In the genomic region with DNA sequence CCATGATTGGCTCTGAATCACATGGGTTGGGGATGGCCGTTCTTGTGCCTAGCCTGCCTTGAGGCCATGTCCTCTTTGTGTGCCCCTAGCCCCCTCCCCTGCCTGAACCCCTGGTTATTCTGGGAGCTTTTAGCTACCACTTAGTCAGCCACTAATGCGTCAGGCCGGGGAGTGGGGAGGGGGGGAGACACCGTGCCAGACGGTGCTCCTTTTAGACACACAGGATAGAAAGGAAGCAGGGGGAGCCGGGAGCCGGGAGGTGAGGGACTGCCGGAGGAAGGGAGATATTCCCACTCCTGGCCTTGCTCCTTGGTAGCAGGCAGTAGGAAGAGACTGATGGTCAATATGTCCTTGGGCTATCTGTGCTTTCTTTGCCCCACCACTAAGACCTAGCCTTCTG, we compare ENCODE assay signal across 14 mouse cellular contexts. TPM values are rescaled to one million over a fixed set of nuclear protein-coding genes. Genes with fewer than 3 reads are reported as not detected.
DNase-seq lines count a peak whose midpoint lies in the region; ATAC-seq and TF ChIP-seq lines count a peak whose summit lies in the region.
"Had no signal": no experiment of that assay in that cellular context is flagged by ENCODE, and none has a peak within 500 bp of the region (broad histone marks: within the 10 kb centered on the region; RNA-seq: fewer than 3 reads in every experiment).

No protein-coding gene starts in this region.

- WGBS in forebrain, embryonic 10.5 days: 60% methylated on average over 8 of the region's 8 CpGs
- 49% methylated on average over 8 of the region's 8 CpGs for WGBS in forebrain, embryonic 11.5 days
- 32% methylated on average over 8 of the region's 8 CpGs for WGBS in hindbrain, postnatal 0 days
- WGBS in hindbrain, embryonic 14.5 days: 45% methylated on average over 8 of the region's 8 CpGs

- H3K27me3 ChIP-seq in forebrain, embryonic 10.5 days (ENCODE audit: poor library complexity, severe bottlenecking): peaks cover 75% of the 10 kb centered on the region
- H3K27me3 ChIP-seq in forebrain, embryonic 11.5 days (ENCODE audit: control insufficient read depth, insufficient read depth, low read length): no peaks in the 10 kb centered on the region
- no peaks in the 10 kb centered on the region for H3K27me3 ChIP-seq in hindbrain, postnatal 0 days (ENCODE audit: insufficient read depth, low read length)
- H3K27me3 ChIP-seq in hindbrain, embryonic 14.5 days (ENCODE audit: control insufficient read depth, insufficient read depth, low read length): no peaks in the 10 kb centered on the region
- H3K27me3 ChIP-seq in testis, adult 2 months (ENCODE audit: control insufficient read depth, insufficient read depth, low read length): no peaks in the 10 kb centered on the region

- peak overlapping the region; percentile 49; the same call in 1 of the 2 replicates for H3K27ac ChIP-seq in forebrain, embryonic 10.5 days
- no peak overlapping the region for H3K27ac ChIP-seq in forebrain, embryonic 11.5 days (ENCODE audit: low read depth, low read length)
- H3K27ac ChIP-seq in hindbrain, postnatal 0 days: 0 out of 2 replicates have a peak overlapping the region, but pooled peaks have one; percentile 26
- no peak overlapping the region for H3K27ac ChIP-seq in hindbrain, embryonic 14.5 days
- peak overlapping the region; percentile 69 for H3K27ac ChIP-seq in testis, adult 2 months (ENCODE audit: control insufficient read depth, insufficient read depth, low read depth, low read length)

- TF ChIP-seq POLR2A in testis, adult 2 months (IDR thresholded peaks at IDR 0.05; ENCODE audit: control insufficient read depth, low read depth, low read length): no peak

- DNase-seq in forebrain, embryonic 10.5 days (ENCODE audit: extremely low spot score, low spot score): no peak
- no peak for DNase-seq in forebrain, embryonic 11.5 days (ENCODE audit: low spot score)
- DNase-seq in hindbrain, postnatal 0 days (ENCODE audit: low spot score): no peak
- no peak for DNase-seq in hindbrain, embryonic 14.5 days (ENCODE audit: low spot score)
- no peak for DNase-seq in testis, postnatal 14 days (ENCODE audit: low spot score)
- no peak for DNase-seq in left cerebral cortex, adult 18-20 months (ENCODE audit: low spot score in 2 of 2)
- no peak for DNase-seq in left cerebral cortex, adult 11 months (ENCODE audit: low spot score)
- DNase-seq: adrenal gland, postnatal 25 days; cerebellum, adult 11-12 months; gastrocnemius, postnatal 36 days; kidney, postnatal 4 days had no signal

- no peak overlapping the region for H3K9ac ChIP-seq in forebrain, embryonic 11.5 days (ENCODE audit: low read length)
- no peak overlapping the region for H3K9ac ChIP-seq in hindbrain, postnatal 0 days (replicated peaks; ENCODE audit: low read length)
- H3K9ac ChIP-seq in hindbrain, embryonic 14.5 days: no peak overlapping the region

- no peak for ATAC-seq in forebrain, embryonic 11.5 days (replicated peaks; ENCODE audit: low FRiP score)
- ATAC-seq in hindbrain, postnatal 0 days: no peak
- no peak for ATAC-seq in hindbrain, embryonic 14.5 days (ENCODE audit: low FRiP score)

- H3K36me3 ChIP-seq in forebrain, embryonic 10.5 days (replicated peaks): no peaks in the 10 kb centered on the region
- H3K36me3 ChIP-seq in forebrain, embryonic 11.5 days (ENCODE audit: control insufficient read depth, insufficient read depth, low read length): no peaks in the 10 kb centered on the region
- H3K36me3 ChIP-seq in hindbrain, postnatal 0 days (ENCODE audit: insufficient read depth, low read length): no peaks in the 10 kb centered on the region
- peaks cover 5% of the 10 kb centered on the region; the same call in 1 of the 2 replicates for H3K36me3 ChIP-seq in hindbrain, embryonic 14.5 days (replicated peaks; ENCODE audit: control insufficient read depth, insufficient read depth)
- no peaks in the 10 kb centered on the region for H3K36me3 ChIP-seq in testis, adult 2 months (ENCODE audit: control insufficient read depth, insufficient read depth, low read length)

- no peak for TF ChIP-seq CTCF in hindbrain, postnatal 0 days (IDR thresholded peaks at IDR 0.05; ENCODE audit: low read depth)
- no peak for TF ChIP-seq CTCF in testis, adult 2 months (IDR thresholded peaks at IDR 0.05; ENCODE audit: control insufficient read depth, insufficient read depth, insufficient replicate concordance, low read depth, low read length)

- no peak overlapping the region for H3K4me3 ChIP-seq in forebrain, embryonic 10.5 days
- H3K4me3 ChIP-seq in forebrain, embryonic 11.5 days (ENCODE audit: low read depth, low read length): no peak overlapping the region
- no peak overlapping the region for H3K4me3 ChIP-seq in hindbrain, postnatal 0 days (ENCODE audit: low read length)
- H3K4me3 ChIP-seq in hindbrain, embryonic 14.5 days (replicated peaks; ENCODE audit: low read length): no peak overlapping the region
- no peak overlapping the region for H3K4me3 ChIP-seq in testis, adult 2 months (ENCODE audit: control insufficient read depth, low read depth, low read length)

- H3K4me2 ChIP-seq in forebrain, embryonic 11.5 days (ENCODE audit: low read depth, low read length, severe bottlenecking): no peak overlapping the region
- H3K4me2 ChIP-seq in hindbrain, postnatal 0 days (ENCODE audit: low read depth, low read length): peak overlapping the region; percentile 27; the same call in 1 of the 2 replicates
- no peak overlapping the region for H3K4me2 ChIP-seq in hindbrain, embryonic 14.5 days (replicated peaks)
- H3K4me2 ChIP-seq: liver, embryonic 11.5 days; midbrain, embryonic 11.5 days had no signal

- H3K4me1 ChIP-seq in forebrain, embryonic 10.5 days: peaks cover 84% of the 10 kb centered on the region
- peaks cover 16% of the 10 kb centered on the region for H3K4me1 ChIP-seq in forebrain, embryonic 11.5 days (replicated peaks; ENCODE audit: control insufficient read depth, insufficient read depth, low read length)
- peaks cover 45% of the 10 kb centered on the region for H3K4me1 ChIP-seq in hindbrain, postnatal 0 days (ENCODE audit: insufficient read depth, low read length)
- H3K4me1 ChIP-seq in hindbrain, embryonic 14.5 days (replicated peaks; ENCODE audit: control insufficient read depth, insufficient read depth, low read length): peaks cover 25% of the 10 kb centered on the region
- peaks cover 8% of the 10 kb centered on the region for H3K4me1 ChIP-seq in testis, adult 2 months (ENCODE audit: control insufficient read depth, insufficient read depth, low read length)

- H3K9me3 ChIP-seq in forebrain, embryonic 10.5 days: no peaks in the 10 kb centered on the region
- no peaks in the 10 kb centered on the region for H3K9me3 ChIP-seq in forebrain, embryonic 11.5 days (ENCODE audit: control insufficient read depth, low read length)
- no peaks in the 10 kb centered on the region for H3K9me3 ChIP-seq in hindbrain, postnatal 0 days (ENCODE audit: low read length)
- no peaks in the 10 kb centered on the region for H3K9me3 ChIP-seq in hindbrain, embryonic 14.5 days (ENCODE audit: control insufficient read depth, low read length)

RNA-seq across cellular contexts. Expression of a gene that starts 10.0 kb away (rescaled TPM):
- 0.14 and 0.75 TPM in 2 replicates for polyA plus RNA-seq in forebrain, embryonic 10.5 days (2016; fragmentation: Nextera tagmentation; extraction: Ambion mirVana)
- 0.52 and 1.3 TPM in 2 replicates for polyA plus RNA-seq in forebrain, embryonic 11.5 days (2014; fragmentation: Nextera tagmentation; extraction: Ambion mirVana)
- total RNA-seq in hindbrain, postnatal 0 days (2014; rRNA removed): 60.2 and 62.8 TPM in 2 replicates
- 4.0 and 4.9 TPM in 2 replicates for polyA plus RNA-seq in hindbrain, postnatal 0 days (2015; fragmentation: Nextera tagmentation; extraction: Ambion mirVana)
- polyA plus RNA-seq in hindbrain, embryonic 14.5 days (2014; fragmentation: Nextera tagmentation; extraction: Ambion mirVana): 6.3 and 7.3 TPM in 2 replicates
- 23.7 and 27.9 TPM in 2 replicates for polyA plus RNA-seq in testis, adult 2 months (2012; rRNA removed)
- total RNA-seq in left cerebral cortex, adult 18-20 months (2021): 100 to 1,000 TPM; 135 to 160 TPM

RNA-seq across cellular contexts. Expression of a gene that starts 39.1 kb away (rescaled TPM):
- polyA plus RNA-seq in forebrain, embryonic 10.5 days (2016; fragmentation: Nextera tagmentation; extraction: Ambion mirVana): 109 and 111 TPM in 2 replicates
- 114 and 126 TPM in 2 replicates for polyA plus RNA-seq in forebrain, embryonic 11.5 days (2014; fragmentation: Nextera tagmentation; extraction: Ambion mirVana)
- 96.6 and 116 TPM in 2 replicates for total RNA-seq in hindbrain, postnatal 0 days (2014; rRNA removed)
- 151 and 152 TPM in 2 replicates for polyA plus RNA-seq in hindbrain, postnatal 0 days (2015; fragmentation: Nextera tagmentation; extraction: Ambion mirVana)
- polyA plus RNA-seq in hindbrain, embryonic 14.5 days (2014; fragmentation: Nextera tagmentation; extraction: Ambion mirVana): 151 and 160 TPM in 2 replicates
- polyA plus RNA-seq in testis, adult 2 months (2012; rRNA removed): 714 and 753 TPM in 2 replicates
- 100 to 1,000 TPM; 107 to 113 TPM for total RNA-seq in left cerebral cortex, adult 18-20 months (2021)

RNA-seq across cellular contexts. Expression of a gene that starts 56.3 kb away (rescaled TPM):
- not detected in 2 replicates for polyA plus RNA-seq in forebrain, embryonic 10.5 days (2016; fragmentation: Nextera tagmentation; extraction: Ambion mirVana)
- polyA plus RNA-seq in forebrain, embryonic 11.5 days (2014; fragmentation: Nextera tagmentation; extraction: Ambion mirVana): not detected in 2 replicates
- 4.1 and 4.3 TPM in 2 replicates for total RNA-seq in hindbrain, postnatal 0 days (2014; rRNA removed)
- polyA plus RNA-seq in hindbrain, postnatal 0 days (2015; fragmentation: Nextera tagmentation; extraction: Ambion mirVana): 1.2 and 1.8 TPM in 2 replicates
- polyA plus RNA-seq in hindbrain, embryonic 14.5 days (2014; fragmentation: Nextera tagmentation; extraction: Ambion mirVana): 0.39 and 1.5 TPM in 2 replicates
- 90.1 and 93.4 TPM in 2 replicates for polyA plus RNA-seq in testis, adult 2 months (2012; rRNA removed)
- 1 to 10 TPM; 1.8 to 2.7 TPM for total RNA-seq in left cerebral cortex, adult 18-20 months (2021)
- total RNA-seq: gastrocnemius, postnatal 36 days had no signal
- polyA plus RNA-seq: liver, embryonic 11.5 days; midbrain, embryonic 11.5 days had no signal

Comparison
In these comparisons a context has a peak if more than half of its experiments do, and no peak if none do; other contexts are left out.
1. H3K27ac ChIP-seq: peak in forebrain, embryonic 10.5 days (single experiment), hindbrain, postnatal 0 days (single experiment) and testis, adult 2 months (single experiment); none in forebrain, embryonic 11.5 days (single experiment) and hindbrain, embryonic 14.5 days (single experiment).
2. RNA of a gene that starts 56.3 kb away (polyA plus RNA-seq): 90.1 to 93.4 TPM in testis, adult 2 months; 1.2 to 1.8 TPM in hindbrain, postnatal 0 days, 0.39 to 1.5 TPM in hindbrain, embryonic 14.5 days, not detected in forebrain, embryonic 10.5 days and not detected in forebrain, embryonic 11.5 days; every median in the first group is over 10 times any median in the second.